Mouse (Mus musculus): ENCODE measurements around the gene Rasa3. TPM values are rescaled to one million over a fixed set of nuclear protein-coding genes. Genes with fewer than 3 reads are reported as not detected.

Gene Rasa3
- total RNA-seq (2017), result 276 to 375 TPM (median 323 TPM) in 3 replicates

GRCm38 (mm10) chr8:13677413-13677883 is at the start of gene Rasa3:
Rasa3 (minus strand) TSS chr8:13677603.
- ATAC-seq (replicated peaks; ENCODE audit: insufficient number of reproducible peaks, low FRiP score, low TSS enrichment, poor library complexity, severe bottlenecking), result peak; percentile 62

DNA sequence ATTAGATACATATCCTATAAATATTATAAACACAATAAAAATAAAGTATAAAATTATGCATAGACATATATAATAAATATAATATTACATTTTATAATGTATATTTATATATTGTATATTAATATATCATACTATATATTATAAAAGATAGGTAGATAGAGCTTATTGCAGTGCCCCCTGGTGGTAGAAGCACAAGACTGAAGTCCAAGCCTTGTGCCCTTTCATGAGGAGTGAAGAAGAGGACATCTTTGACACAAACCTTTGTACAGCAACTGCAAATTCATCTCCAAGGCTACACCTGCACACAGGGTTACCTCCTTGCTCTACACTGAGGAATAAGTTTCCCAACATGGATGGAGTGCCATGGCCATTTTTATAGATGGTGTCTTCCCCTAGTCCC is 48.3 kb upstream of the Rasa3 start:
- peak; percentile 68; the same call in 1 of the 2 replicates for ATAC-seq (replicated peaks; ENCODE audit: insufficient number of reproducible peaks, low FRiP score, low TSS enrichment, poor library complexity, severe bottlenecking)

GRCm38 (mm10) chr8:13718980-13719379 is 41.6 kb upstream of the Rasa3 start:
- ATAC-seq (replicated peaks; ENCODE audit: insufficient number of reproducible peaks, low FRiP score, low TSS enrichment, poor library complexity, severe bottlenecking), result no peak

GRCm38 (mm10) chr8:13708514-13708913 is 31.1 kb upstream of the Rasa3 start:
- ATAC-seq (replicated peaks; ENCODE audit: insufficient number of reproducible peaks, low FRiP score, low TSS enrichment, poor library complexity, severe bottlenecking), result no peak

- no peak for ATAC-seq (replicated peaks; ENCODE audit: insufficient number of reproducible peaks, low FRiP score, low TSS enrichment, poor library complexity, severe bottlenecking)
Observed at GRCm38 (mm10) chr8:13706918-13707317, 29.5 kb upstream of the Rasa3 start.

DNA sequence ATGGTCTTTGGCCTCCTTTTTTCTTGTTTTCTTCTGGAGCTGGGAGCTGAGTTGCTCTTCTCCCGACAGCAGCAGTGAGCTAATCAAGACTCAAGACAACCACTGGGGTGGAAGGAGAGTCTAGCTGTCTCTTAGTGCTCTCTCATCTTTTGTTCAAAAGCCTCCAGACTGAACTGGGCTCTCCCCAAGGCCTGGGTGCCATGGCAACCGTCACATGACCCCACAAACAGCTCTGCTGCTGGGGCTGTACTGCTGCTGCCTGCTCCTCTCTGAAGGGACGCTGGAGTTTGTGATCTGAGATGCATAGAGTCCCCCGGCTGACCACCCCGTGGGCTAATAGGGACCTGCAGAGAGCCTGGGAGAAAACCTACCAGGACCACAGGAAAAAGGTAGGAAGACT is 28.3 kb upstream of the Rasa3 start, which contains the start of gene Cfap97d2:
Cfap97d2 (plus strand) TSS at position 222 of the 400 bp plus-strand sequence.
- no peak for ATAC-seq (replicated peaks; ENCODE audit: insufficient number of reproducible peaks, low FRiP score, low TSS enrichment, poor library complexity, severe bottlenecking)

DNA sequence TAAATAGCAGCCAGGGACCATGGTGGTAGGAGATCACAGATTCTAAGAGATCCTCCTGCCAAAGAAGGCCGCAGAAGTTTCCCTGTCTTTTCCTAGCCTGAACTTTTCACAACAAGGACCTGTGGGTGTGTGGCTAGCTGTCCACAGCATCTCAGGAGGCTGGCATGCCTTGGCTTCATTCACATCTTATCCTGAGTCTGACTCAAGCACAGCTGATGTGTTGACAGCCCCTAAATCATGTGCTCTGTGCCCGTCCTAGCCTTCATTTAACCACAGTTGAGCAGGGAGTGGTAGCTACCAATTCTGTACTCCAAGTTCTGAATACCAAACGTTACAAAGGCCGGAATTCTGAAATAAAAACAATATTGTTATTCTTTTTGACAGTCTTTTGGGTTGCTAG is 26.9 kb upstream of the Rasa3 start:
- no peak for ATAC-seq (replicated peaks; ENCODE audit: insufficient number of reproducible peaks, low FRiP score, low TSS enrichment, poor library complexity, severe bottlenecking)

GRCm38 (mm10) chr8:13703756-13704155 is 26.4 kb upstream of the Rasa3 start:
- ATAC-seq (replicated peaks; ENCODE audit: insufficient number of reproducible peaks, low FRiP score, low TSS enrichment, poor library complexity, severe bottlenecking), result no peak

- ATAC-seq (replicated peaks; ENCODE audit: insufficient number of reproducible peaks, low FRiP score, low TSS enrichment, poor library complexity, severe bottlenecking), result no peak
Observed at GRCm38 (mm10) chr8:13702755-13703154, 25.4 kb upstream of the Rasa3 start.

DNA sequence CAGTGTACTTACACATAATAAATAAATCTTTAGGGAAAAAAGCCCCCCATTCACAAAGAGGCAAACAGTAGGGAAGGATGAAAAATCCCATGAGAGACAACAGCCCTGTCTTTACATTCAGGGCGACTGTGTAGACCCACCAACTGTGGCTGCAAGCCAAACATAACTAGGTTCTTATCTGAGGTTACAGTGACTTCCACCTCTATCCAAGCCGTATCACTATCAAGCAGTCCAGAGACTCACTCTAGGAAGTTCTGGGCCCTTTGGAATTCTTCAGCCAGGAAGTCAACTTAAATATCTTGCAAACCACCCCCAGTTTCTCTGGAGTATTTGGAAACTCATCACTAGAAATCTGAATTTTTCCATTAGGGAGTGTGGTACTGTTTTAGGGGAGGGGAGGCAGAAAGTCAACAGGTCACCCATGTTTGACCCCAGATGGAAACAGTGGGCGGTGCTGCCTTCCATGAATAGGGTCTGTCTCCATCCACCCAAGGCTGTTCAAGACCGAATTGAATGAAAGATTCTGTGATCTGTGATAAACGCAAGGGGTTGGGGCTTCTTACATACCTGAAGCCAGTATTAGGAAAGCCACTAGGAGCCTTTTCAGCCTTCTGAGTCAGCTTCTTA is 22.0 kb upstream of the Rasa3 start:
- ATAC-seq (replicated peaks; ENCODE audit: insufficient number of reproducible peaks, low FRiP score, low TSS enrichment, poor library complexity, severe bottlenecking), result no peak

GRCm38 (mm10) chr8:13698281-13698680 is 20.9 kb upstream of the Rasa3 start:
- ATAC-seq (replicated peaks; ENCODE audit: insufficient number of reproducible peaks, low FRiP score, low TSS enrichment, poor library complexity, severe bottlenecking), result no peak

GRCm38 (mm10) chr8:13697681-13698080 is 20.3 kb upstream of the Rasa3 start:
- ATAC-seq (replicated peaks; ENCODE audit: insufficient number of reproducible peaks, low FRiP score, low TSS enrichment, poor library complexity, severe bottlenecking), result no peak

- no peak for ATAC-seq (replicated peaks; ENCODE audit: insufficient number of reproducible peaks, low FRiP score, low TSS enrichment, poor library complexity, severe bottlenecking)
Observed at GRCm38 (mm10) chr8:13697196-13697595, 19.8 kb upstream of the Rasa3 start.

DNA sequence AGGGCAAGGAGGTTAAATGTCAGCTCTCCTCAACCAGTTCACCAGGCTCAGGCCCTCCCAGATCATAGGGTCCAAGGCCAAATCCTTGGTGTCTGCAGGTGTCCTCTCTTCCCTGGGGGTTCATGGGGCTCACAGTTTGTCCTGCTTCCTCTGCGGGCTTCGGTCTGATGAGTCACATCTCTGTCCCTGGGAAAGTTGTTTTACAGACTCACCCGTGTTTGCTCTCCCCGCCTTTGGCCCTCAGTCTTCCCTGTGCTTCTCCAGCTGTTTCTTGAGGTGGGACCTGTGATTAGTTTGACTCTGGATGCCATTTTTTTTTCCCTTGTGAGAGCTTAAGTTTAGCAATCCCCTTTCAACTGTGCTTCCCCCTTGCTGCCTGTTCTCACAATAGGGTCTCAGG is 18.8 kb upstream of the Rasa3 start:
- no peak for ATAC-seq (replicated peaks; ENCODE audit: insufficient number of reproducible peaks, low FRiP score, low TSS enrichment, poor library complexity, severe bottlenecking)

DNA sequence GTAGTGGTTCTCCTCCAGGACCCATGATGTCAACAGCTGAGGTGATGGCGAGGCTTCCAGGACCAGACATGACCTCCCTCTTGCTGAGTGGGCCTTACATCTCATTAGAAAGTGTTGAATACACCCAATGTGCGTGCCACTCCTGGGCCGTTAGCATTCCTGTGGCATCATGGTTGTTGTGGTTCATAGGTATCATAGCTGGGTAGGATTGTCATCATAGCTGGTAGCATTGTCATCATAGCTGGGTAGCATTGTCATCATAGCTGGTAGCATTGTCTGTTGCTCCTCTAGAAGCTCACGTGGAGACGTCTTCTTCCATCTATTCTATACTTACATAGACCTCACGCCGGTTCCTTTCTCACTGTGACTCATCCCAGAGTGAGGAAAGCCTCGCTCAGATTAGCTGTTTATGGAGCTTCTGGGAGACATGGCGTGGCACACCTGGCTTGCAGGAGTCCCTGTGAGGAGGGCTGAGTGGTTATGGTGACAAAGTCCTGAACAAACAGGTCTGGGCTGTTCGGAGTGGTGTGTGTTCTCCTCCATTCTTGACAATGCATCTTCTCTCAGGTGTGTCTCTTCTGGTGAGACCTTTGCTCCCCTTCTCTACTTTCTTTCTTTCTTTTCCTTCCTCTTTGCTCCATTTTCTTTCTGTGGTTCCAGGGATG is 17.9 kb upstream of the Rasa3 start:
- no peak for ATAC-seq (replicated peaks; ENCODE audit: insufficient number of reproducible peaks, low FRiP score, low TSS enrichment, poor library complexity, severe bottlenecking)

DNA sequence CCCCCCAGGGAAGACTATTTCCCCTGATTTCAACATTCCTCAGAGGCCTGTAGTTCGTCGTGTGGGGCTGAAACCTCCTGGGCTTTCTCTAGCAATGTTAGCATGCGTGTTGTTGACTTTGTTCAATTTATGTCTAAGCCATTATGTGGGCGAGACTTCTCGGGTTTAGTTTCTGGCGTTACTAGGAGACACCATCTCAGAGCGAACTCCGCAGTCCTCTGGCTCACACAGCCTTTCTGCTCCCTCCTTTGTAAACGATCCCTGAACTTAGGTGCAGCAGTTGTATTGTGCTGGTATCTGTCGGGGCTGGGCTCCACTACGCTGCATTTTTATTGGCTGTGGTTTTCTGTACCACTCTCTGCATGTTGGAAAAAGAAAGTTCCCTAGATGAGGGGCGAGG is 17.3 kb upstream of the Rasa3 start:
- no peak for ATAC-seq (replicated peaks; ENCODE audit: insufficient number of reproducible peaks, low FRiP score, low TSS enrichment, poor library complexity, severe bottlenecking)

- no peak for ATAC-seq (replicated peaks; ENCODE audit: insufficient number of reproducible peaks, low FRiP score, low TSS enrichment, poor library complexity, severe bottlenecking)
Observed at GRCm38 (mm10) chr8:13692302-13693066, 15.1 kb upstream of the Rasa3 start.

GRCm38 (mm10) chr8:13689331-13689730 is 11.9 kb upstream of the Rasa3 start:
- ATAC-seq (replicated peaks; ENCODE audit: insufficient number of reproducible peaks, low FRiP score, low TSS enrichment, poor library complexity, severe bottlenecking), result no peak

DNA sequence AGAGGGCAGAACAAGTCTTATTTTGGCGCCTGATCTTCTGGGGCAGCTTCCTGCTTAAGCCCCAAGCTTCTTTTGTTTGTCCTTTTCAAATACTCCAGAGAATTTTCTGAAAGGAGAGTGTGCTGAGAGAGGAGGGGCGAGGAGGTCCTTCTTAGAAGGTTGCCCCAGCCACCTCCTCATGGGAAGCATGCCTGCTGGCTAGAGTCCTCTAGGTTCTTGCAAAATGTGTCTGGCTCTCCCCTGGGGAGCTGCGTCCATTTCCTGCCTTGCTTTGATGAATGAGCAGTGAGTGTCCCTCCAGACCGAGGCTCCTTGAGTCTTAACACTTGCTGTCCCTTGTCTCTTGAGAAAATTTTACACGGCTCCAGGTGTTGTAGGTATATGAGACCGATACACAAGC is 11.1 kb upstream of the Rasa3 start:
- ATAC-seq (replicated peaks; ENCODE audit: insufficient number of reproducible peaks, low FRiP score, low TSS enrichment, poor library complexity, severe bottlenecking), result no peak

DNA sequence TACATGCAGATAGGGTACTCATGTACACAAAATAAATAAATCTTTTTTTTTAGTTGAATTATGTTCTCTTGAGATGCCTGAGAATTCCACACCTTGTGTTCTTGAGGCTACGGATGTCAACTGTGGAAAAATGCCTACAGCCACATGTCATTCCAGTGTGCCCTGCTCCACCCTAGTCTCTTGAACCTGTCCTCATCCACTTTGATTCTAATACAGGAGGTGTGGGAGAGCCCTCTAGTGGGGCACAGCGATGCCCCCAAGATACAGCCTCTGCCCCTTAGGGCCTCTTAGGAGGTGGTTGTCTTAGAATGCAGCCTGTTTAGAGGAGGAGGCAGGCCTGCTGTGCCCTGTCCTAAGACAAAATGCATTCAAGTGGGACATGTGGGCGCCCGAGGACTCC is 10.5 kb upstream of the Rasa3 start:
- ATAC-seq (replicated peaks; ENCODE audit: insufficient number of reproducible peaks, low FRiP score, low TSS enrichment, poor library complexity, severe bottlenecking), result no peak

Measured in monocyte, adult 5-6 weeks (primary cell).